Mouse (Mus musculus): ENCODE results near the gene Cux2. TPM values are rescaled to one million over a fixed set of nuclear protein-coding genes. Genes with fewer than 3 reads are reported as not detected.

Cux2 gene
- polyA plus RNA-seq, 1 experiment from 2014 or later: 14.0 TPM

- peaks cover 6% of the 10 kb centered on the region for H3K9me3 ChIP-seq
These were observed 7.7 kb upstream of the Cux2 start for GRCm38 (mm10) chr5:122057622-122058021.

GRCm38 (mm10) chr5:122056557-122056956 lies 6.7 kb upstream of the Cux2 start:
- H3K4me3 ChIP-seq (replicated peaks): no peak overlapping the region
- H3K27me3 ChIP-seq: peaks cover 7% of the 10 kb centered on the region; the same call in 1 of the 2 replicates
- H3K9me3 ChIP-seq: peaks cover 6% of the 10 kb centered on the region
- WGBS: 82% methylated on average over 8 of the region's 8 CpGs
- no peak overlapping the region for H3K4me2 ChIP-seq
- no peak for ATAC-seq (ENCODE audit: low FRiP score)
- no peaks in the 10 kb centered on the region for H3K36me3 ChIP-seq (replicated peaks)
- no peak overlapping the region for H3K9ac ChIP-seq
- peaks cover 40% of the 10 kb centered on the region for H3K4me1 ChIP-seq
- H3K27ac ChIP-seq: no peak overlapping the region

More at GRCm38 (mm10) chr5:122057622-122058021, 7.7 kb upstream of the Cux2 start:
- no peak overlapping the region for H3K9ac ChIP-seq
- H3K27me3 ChIP-seq: peaks cover 7% of the 10 kb centered on the region; the same call in 1 of the 2 replicates
- no peaks in the 10 kb centered on the region for H3K36me3 ChIP-seq (replicated peaks)
- no peak for ATAC-seq (ENCODE audit: low FRiP score)
- H3K27ac ChIP-seq: no peak overlapping the region
- no peak overlapping the region for H3K4me3 ChIP-seq (replicated peaks)
- peaks cover 45% of the 10 kb centered on the region for H3K4me1 ChIP-seq
- H3K4me2 ChIP-seq: no peak overlapping the region
- WGBS: 64% methylated on average over 6 of the region's 6 CpGs

- Histone ChIP-seq H3K4me2 (peak overlapping the region; percentile 51), H3K9ac (no peak overlapping the region), H3K4me1 (peaks cover 34% of the 10 kb centered on the region), H3K4me3 (replicated peaks) (peak overlapping the region; percentile 21; the same call in 1 of the 2 replicates), H3K27me3 (peaks cover 7% of the 10 kb centered on the region; the same call in 1 of the 2 replicates), H3K27ac (peak overlapping the region; percentile 85), H3K9me3 (peaks cover 6% of the 10 kb centered on the region), H3K36me3 (replicated peaks) (no peaks in the 10 kb centered on the region)
- 40% methylated on average over 13 of the region's 13 CpGs for WGBS
- peak; percentile 33; the same call in 1 of the 2 replicates for ATAC-seq (ENCODE audit: low FRiP score)
These were observed 4.4 kb upstream of the Cux2 start for GRCm38 (mm10) chr5:122054130-122054843.

GRCm38 (mm10) chr5:122053587-122053986 lies 3.7 kb upstream of the Cux2 start:
- H3K27me3 ChIP-seq: peaks cover 7% of the 10 kb centered on the region; the same call in 1 of the 2 replicates
- H3K27ac ChIP-seq: peak overlapping the region; percentile 85
- WGBS: 11% methylated on average over 15 of the region's 15 CpGs
- H3K4me2 ChIP-seq: peak overlapping the region; percentile 29
- H3K9me3 ChIP-seq: peaks cover 6% of the 10 kb centered on the region
- no peak overlapping the region for H3K4me3 ChIP-seq (replicated peaks)
- no peak overlapping the region for H3K9ac ChIP-seq
- no peaks in the 10 kb centered on the region for H3K36me3 ChIP-seq (replicated peaks)
- ATAC-seq (ENCODE audit: low FRiP score): no peak
- peaks cover 38% of the 10 kb centered on the region for H3K4me1 ChIP-seq

- H3K4me1 ChIP-seq: peaks cover 60% of the 10 kb centered on the region
- no peaks in the 10 kb centered on the region for H3K36me3 ChIP-seq (replicated peaks)
- no peak overlapping the region for H3K27ac ChIP-seq
- H3K4me2 ChIP-seq: peak overlapping the region; percentile 89
- H3K9ac ChIP-seq: no peak overlapping the region
- WGBS: 4% methylated on average over 8 of the region's 8 CpGs
- peaks cover 29% of the 10 kb centered on the region for H3K27me3 ChIP-seq
- no peak for ATAC-seq (ENCODE audit: low FRiP score)
- H3K4me3 ChIP-seq (replicated peaks): peak overlapping the region; percentile 88
- no peaks in the 10 kb centered on the region for H3K9me3 ChIP-seq
These were observed 867 bp upstream of the Cux2 start for GRCm38 (mm10) chr5:122050832-122051105.

- H3K27ac ChIP-seq: peak overlapping the region; percentile 94
- peak overlapping the region; percentile 84 for H3K9ac ChIP-seq
- peak overlapping the region; percentile 88 for H3K4me3 ChIP-seq (replicated peaks)
- H3K27me3 ChIP-seq: peaks cover 30% of the 10 kb centered on the region
- peak; percentile 57 for ATAC-seq (ENCODE audit: low FRiP score)
- H3K9me3 ChIP-seq: no peaks in the 10 kb centered on the region
- H3K4me2 ChIP-seq: peak overlapping the region; percentile 89
- under 1% methylated on average over 28 of the region's 43 CpGs for WGBS
- H3K4me1 ChIP-seq: peaks cover 57% of the 10 kb centered on the region
- H3K36me3 ChIP-seq (replicated peaks): no peaks in the 10 kb centered on the region
These were observed 262 bp downstream of the Cux2 start for GRCm38 (mm10) chr5:122049664-122050016.

- Histone ChIP-seq H3K27ac (peak overlapping the region; percentile 94), H3K36me3 (replicated peaks) (no peaks in the 10 kb centered on the region), H3K4me1 (peaks cover 51% of the 10 kb centered on the region), H3K9me3 (no peaks in the 10 kb centered on the region), H3K4me2 (peak overlapping the region; percentile 89), H3K27me3 (peaks cover 28% of the 10 kb centered on the region), H3K4me3 (replicated peaks) (peak overlapping the region; percentile 88), H3K9ac (peak overlapping the region; percentile 84)
- ATAC-seq (ENCODE audit: low FRiP score): peak; percentile 12; the same call in 1 of the 2 replicates
- WGBS: under 1% methylated on average over 52 of the region's 52 CpGs
These were observed 927 bp downstream of the Cux2 start for GRCm38 (mm10) chr5:122048686-122049663.

GRCm38 (mm10) chr5:122048252-122048651 lies 1.6 kb downstream of the Cux2 start:
- Histone ChIP-seq H3K36me3 (replicated peaks) (no peaks in the 10 kb centered on the region), H3K27ac (peak overlapping the region; percentile 94), H3K27me3 (peaks cover 23% of the 10 kb centered on the region), H3K9ac (peak overlapping the region; percentile 84), H3K4me3 (replicated peaks) (peak overlapping the region; percentile 88), H3K4me1 (peaks cover 46% of the 10 kb centered on the region), H3K9me3 (no peaks in the 10 kb centered on the region), H3K4me2 (peak overlapping the region; percentile 89)
- no peak for ATAC-seq (ENCODE audit: low FRiP score)
- 1% methylated on average over 20 of the region's 20 CpGs for WGBS

- no peak for ATAC-seq (ENCODE audit: low FRiP score)
- 23% methylated on average over 5 of the region's 5 CpGs for WGBS
These were observed 2.1 kb downstream of the Cux2 start for GRCm38 (mm10) chr5:122047791-122048190.

GRCm38 (mm10) chr5:122043567-122043966 lies 6.3 kb downstream of the Cux2 start:
- 87% methylated on average over 11 of the region's 11 CpGs for WGBS
- no peak for ATAC-seq (ENCODE audit: low FRiP score)
- peaks cover 32% of the 10 kb centered on the region for H3K4me1 ChIP-seq
- no peak overlapping the region for H3K4me3 ChIP-seq (replicated peaks)
- 0 out of 2 replicates have a peak, but pooled peaks cover 4% of the 10 kb centered on the region for H3K36me3 ChIP-seq (replicated peaks)
- no peak overlapping the region for H3K9ac ChIP-seq
- H3K4me2 ChIP-seq: no peak overlapping the region
- peaks cover 23% of the 10 kb centered on the region for H3K27me3 ChIP-seq
- H3K9me3 ChIP-seq: no peaks in the 10 kb centered on the region
- no peak overlapping the region for H3K27ac ChIP-seq

More at GRCm38 (mm10) chr5:122047791-122048190, 2.1 kb downstream of the Cux2 start:
- H3K27me3 ChIP-seq: peaks cover 23% of the 10 kb centered on the region
- H3K9ac ChIP-seq: peak overlapping the region; percentile 84
- no peaks in the 10 kb centered on the region for H3K36me3 ChIP-seq (replicated peaks)
- H3K9me3 ChIP-seq: no peaks in the 10 kb centered on the region
- peak overlapping the region; percentile 88 for H3K4me3 ChIP-seq (replicated peaks)
- H3K4me2 ChIP-seq: peak overlapping the region; percentile 89
- H3K27ac ChIP-seq: peak overlapping the region; percentile 94
- H3K4me1 ChIP-seq: peaks cover 46% of the 10 kb centered on the region

- no peak for ATAC-seq (ENCODE audit: low FRiP score)
- no peak overlapping the region for H3K27ac ChIP-seq
These were observed 14.6 kb downstream of the Cux2 start for GRCm38 (mm10) chr5:122035278-122035677.

GRCm38 (mm10) chr5:122033167-122033478 lies 16.8 kb downstream of the Cux2 start:
- Histone ChIP-seq H3K4me1 (peaks cover 26% of the 10 kb centered on the region), H3K9me3 (peaks cover 13% of the 10 kb centered on the region; the same call in 1 of the 2 replicates), H3K27ac (peak overlapping the region; percentile 56; the same call in 1 of the 2 replicates), H3K27me3 (peaks cover 7% of the 10 kb centered on the region; the same call in 1 of the 2 replicates), H3K36me3 (replicated peaks) (peaks cover 19% of the 10 kb centered on the region), H3K9ac (no peak overlapping the region), H3K4me2 (no peak overlapping the region), H3K4me3 (replicated peaks) (no peak overlapping the region)
- ATAC-seq (ENCODE audit: low FRiP score): peak; percentile 33; the same call in 1 of the 2 replicates
- 27% methylated on average over 4 of the region's 4 CpGs for WGBS

More at GRCm38 (mm10) chr5:122035278-122035677, 14.6 kb downstream of the Cux2 start:
- Histone ChIP-seq H3K4me2 (no peak overlapping the region), H3K27me3 (peaks cover 7% of the 10 kb centered on the region; the same call in 1 of the 2 replicates), H3K4me1 (peaks cover 26% of the 10 kb centered on the region), H3K9ac (no peak overlapping the region), H3K36me3 (replicated peaks) (peaks cover 19% of the 10 kb centered on the region), H3K9me3 (peaks cover 13% of the 10 kb centered on the region; the same call in 1 of the 2 replicates), H3K4me3 (replicated peaks) (no peak overlapping the region)
- 87% methylated on average over 5 of the region's 5 CpGs for WGBS
